Mouse (Mus musculus) kidney, adult 2 months (tissue): ENCODE measurements at regions not wholly inside any gene's neighbourhood (a gene's known extent, or its start where the extent isn't known, plus 50 kb on each side); places are given as distances from the start of the nearest gene placed in this dataset.
A peak's percentile ranks its signal among the peaks of the same experiment; 100 is the strongest.

Experiments used
- DNase-seq: peaks from one replicate; pipeline ENCODE4 v3.0.0; 2021
- H3K27ac ChIP-seq: fragments of 200-500 bp; 2 replicates; pipeline ENCODE4 v1.5.1; 2012; ENCODE audit warnings: low read depth, low read length, control low read depth, inconsistent platforms; ENCODE audit not compliant: insufficient read depth
- H3K27me3 ChIP-seq: fragments of 200-500 bp; replicated peaks from 2 replicates; pipeline ENCODE4 v1.6.1; 2012; ENCODE audit warnings: mild to moderate bottlenecking, moderate library complexity, low read length, inconsistent platforms; ENCODE audit not compliant: control insufficient read depth, insufficient read depth
- H3K36me3 ChIP-seq: fragments of 200-500 bp; 2 replicates; pipeline ENCODE4 v1.6.1; 2012; ENCODE audit warnings: mild to moderate bottlenecking, moderate library complexity, low read length, inconsistent platforms; ENCODE audit not compliant: control insufficient read depth, insufficient read depth
- H3K4me1 ChIP-seq: fragments of 200-500 bp; 2 replicates; pipeline ENCODE4 v1.6.1; 2011; ENCODE audit warnings: low read length; ENCODE audit not compliant: control insufficient read depth, insufficient read depth
- H3K4me3 ChIP-seq: fragments of 200-500 bp; 2 replicates; pipeline ENCODE4 v1.5.1; 2011; ENCODE audit warnings: mild to moderate bottlenecking, low read depth, low read length, control low read depth; ENCODE audit not compliant: insufficient read depth
- CTCF ChIP-seq: fragments of 200-500 bp; conservative IDR thresholded peaks from 2 replicates; pipeline ENCODE4 v1.5.1; 2011; ENCODE audit warnings: low read depth, mild to moderate bottlenecking, control low read depth, low read length, moderate library complexity, mixed read lengths; ENCODE audit not compliant: insufficient read depth, insufficient read length
- POLR2A ChIP-seq: fragments of 200-500 bp; IDR thresholded peaks from one replicate; pipeline ENCODE4 v1.6.1; 2011; ENCODE audit warnings: low read depth, low read length, control low read depth
- WGBS: fragments of 180-500 bp; shearing (Covaris S2); methylation state at CpG from one replicate; pipeline ENCODE4 v1.1.7; 2018; 5-methylcytosine and 5-hydroxymethylcytosine counted together

- no peak for DNase-seq
- 5% methylated on average over 19 of the region's 19 CpGs for WGBS
- TF ChIP-seq POLR2A (no peak), CTCF (no peak)
- no peaks in the 10 kb centered on the region for H3K27me3 ChIP-seq
- H3K27ac ChIP-seq = no peak overlapping the region
- H3K36me3 ChIP-seq = no peaks in the 10 kb centered on the region
- H3K4me1 ChIP-seq = no peaks in the 10 kb centered on the region
- no peak overlapping the region for H3K4me3 ChIP-seq
Measured at GRCm38 (mm10) chr11:94882687-94883383, 53.2 kb upstream of the Col1a1 start.

- no peak for DNase-seq
Measured at GRCm38 (mm10) chr11:94881982-94882686, 53.9 kb upstream of the Col1a1 start.

GRCm38 (mm10) chr11:94880896-94881840 is 54.9 kb upstream of the Col1a1 start:
- Histone ChIP-seq H3K27me3 (no peaks in the 10 kb centered on the region), H3K36me3 (no peaks in the 10 kb centered on the region), H3K27ac (no peak overlapping the region), H3K4me3 (no peak overlapping the region), H3K4me1 (no peaks in the 10 kb centered on the region)
- no peak for DNase-seq
- TF ChIP-seq CTCF = no peak
- no peak for TF ChIP-seq POLR2A
- WGBS = 15% methylated on average over 27 of the region's 27 CpGs

More at GRCm38 (mm10) chr11:94881982-94882686, 53.9 kb upstream of the Col1a1 start:
- WGBS = 26% methylated on average over 9 of the region's 9 CpGs
- H3K4me1 ChIP-seq = no peaks in the 10 kb centered on the region
- no peaks in the 10 kb centered on the region for H3K27me3 ChIP-seq
- H3K36me3 ChIP-seq = no peaks in the 10 kb centered on the region
- H3K27ac ChIP-seq = no peak overlapping the region
- H3K4me3 ChIP-seq = no peak overlapping the region
- no peak for TF ChIP-seq CTCF
- TF ChIP-seq POLR2A = no peak

GRCm38 (mm10) chr11:94876707-94877106 is 59.3 kb upstream of the Col1a1 start:
- Histone ChIP-seq H3K4me3 (no peak overlapping the region), H3K27me3 (no peaks in the 10 kb centered on the region), H3K36me3 (no peaks in the 10 kb centered on the region), H3K4me1 (0 out of 2 replicates have a peak, but pooled peaks cover 3% of the 10 kb centered on the region), H3K27ac (no peak overlapping the region)
- WGBS = 0% methylated on average over 1 of the region's 1 CpGs
- TF ChIP-seq POLR2A (no peak), CTCF (no peak)
- DNase-seq = peak; percentile 23

GRCm38 (mm10) chr11:94875026-94875425 is 61.0 kb upstream of the Col1a1 start:
- TF ChIP-seq POLR2A = no peak
- no peak for TF ChIP-seq CTCF
- no peaks in the 10 kb centered on the region for H3K36me3 ChIP-seq
- no peaks in the 10 kb centered on the region for H3K27me3 ChIP-seq
- no peak for DNase-seq
- 0 out of 2 replicates have a peak, but pooled peaks cover 3% of the 10 kb centered on the region for H3K4me1 ChIP-seq
- H3K27ac ChIP-seq = no peak overlapping the region
- WGBS = 67% methylated on average over 7 of the region's 7 CpGs
- H3K4me3 ChIP-seq = no peak overlapping the region

- H3K4me3 ChIP-seq = no peak overlapping the region
- 24% methylated on average over 7 of the region's 7 CpGs for WGBS
- H3K27ac ChIP-seq = no peak overlapping the region
- H3K27me3 ChIP-seq = no peaks in the 10 kb centered on the region
- no peak for DNase-seq
- 0 out of 2 replicates have a peak, but pooled peaks cover 3% of the 10 kb centered on the region for H3K4me1 ChIP-seq
- TF ChIP-seq POLR2A (no peak), CTCF (no peak)
- H3K36me3 ChIP-seq = no peaks in the 10 kb centered on the region
Measured at GRCm38 (mm10) chr11:94874155-94874561, 61.9 kb upstream of the Col1a1 start.

- WGBS = 14% methylated on average over 7 of the region's 7 CpGs
- no peaks in the 10 kb centered on the region for H3K27me3 ChIP-seq
- no peaks in the 10 kb centered on the region for H3K36me3 ChIP-seq
- H3K4me3 ChIP-seq = no peak overlapping the region
- H3K27ac ChIP-seq = no peak overlapping the region
- DNase-seq = no peak
- no peak for TF ChIP-seq POLR2A
- no peak for TF ChIP-seq CTCF
- H3K4me1 ChIP-seq = 0 out of 2 replicates have a peak, but pooled peaks cover 3% of the 10 kb centered on the region
Measured at GRCm38 (mm10) chr11:94873693-94874092, 62.3 kb upstream of the Col1a1 start.
